Mouse (Mus musculus): Measurements from ENCODE around the gene Kazn.
A peak's percentile ranks its signal among the peaks of the same experiment; 100 is the strongest.

The Kazn gene

DNA sequence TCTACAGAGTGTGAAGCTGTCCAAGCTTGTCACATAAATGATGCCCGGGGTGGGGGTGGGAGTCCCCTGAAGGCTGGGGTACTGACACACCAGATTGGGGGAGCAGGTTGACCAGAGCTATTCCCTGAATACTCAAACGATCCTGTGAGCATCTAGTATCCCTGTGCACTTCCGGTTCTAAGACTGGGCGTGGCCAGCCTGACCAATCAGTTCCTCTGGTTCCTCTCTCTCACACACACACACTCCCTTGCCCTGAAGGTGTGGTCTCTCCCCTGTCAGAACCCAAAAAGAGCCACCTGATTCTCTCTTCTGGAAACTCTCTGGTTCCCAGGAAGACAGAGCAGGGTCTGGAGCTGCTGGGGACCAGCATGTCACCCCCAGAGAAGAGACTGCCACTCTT is 185.9 kb downstream of the Kazn start:
- TF ChIP-seq CTCF (conservative IDR thresholded peaks at IDR 0.05; ENCODE audit: low read length): no peak
- TF ChIP-seq NANOG (IDR thresholded peaks at IDR 0.05; ENCODE audit: borderline replicate concordance, low read length): no peak
- TF ChIP-seq POU5F1 (IDR thresholded peaks at IDR 0.05; ENCODE audit: borderline replicate concordance, low read length): no peak
- H3K27me3 ChIP-seq (ENCODE audit: insufficient read depth, low read length): no peaks in the 10 kb centered on the region
- peaks cover 7% of the 10 kb centered on the region for H3K36me3 ChIP-seq (ENCODE audit: insufficient read depth, low read length)
- no peaks in the 10 kb centered on the region for H3K9me3 ChIP-seq (ENCODE audit: low read length)
- H3K4me3 ChIP-seq (replicated peaks; ENCODE audit: low read length): no peak overlapping the region
- H3K4me1 ChIP-seq (replicated peaks; ENCODE audit: low read depth, low read length): peaks cover 90% of the 10 kb centered on the region

GRCm38 (mm10) chr4:142052391-142053132 is 186.6 kb downstream of the Kazn start:
- peaks cover 91% of the 10 kb centered on the region for H3K4me1 ChIP-seq (replicated peaks; ENCODE audit: low read depth, low read length)

More at GRCm38 (mm10) chr4:142052391-142053132, 186.6 kb downstream of the Kazn start:
- TF ChIP-seq POU5F1 (IDR thresholded peaks at IDR 0.05; ENCODE audit: borderline replicate concordance, low read length) (no peak), NANOG (IDR thresholded peaks at IDR 0.05; ENCODE audit: borderline replicate concordance, low read length) (no peak), CTCF (conservative IDR thresholded peaks at IDR 0.05; ENCODE audit: low read length) (no peak)
- Histone ChIP-seq H3K9me3 (ENCODE audit: low read length) (no peaks in the 10 kb centered on the region), H3K4me3 (replicated peaks; ENCODE audit: low read length) (peak overlapping the region; percentile 20; the same call in 1 of the 2 replicates), H3K36me3 (ENCODE audit: insufficient read depth, low read length) (peaks cover 7% of the 10 kb centered on the region), H3K27me3 (ENCODE audit: insufficient read depth, low read length) (no peaks in the 10 kb centered on the region)

Measured in E14TG2a.4 (cell line).